Mouse (Mus musculus) embryonic facial prominence, embryonic 12.5 days (tissue): ENCODE data around the gene Samm50. TPM values are rescaled to one million over a fixed set of nuclear protein-coding genes. Genes with fewer than 3 reads are reported as not detected.
"Not testable (repeated sequence)": the region's sequence is repeated elsewhere in the genome, so short reads cannot be mapped to it uniquely, and the experiment has no call there.

Experiments
- ATAC-seq: fragments of 200-750 bp; cut with Nextera tagmentation; 2 replicates; pipeline ENCODE4 v1.8.0; 2017; ENCODE audit not compliant: insufficient number of reproducible peaks, insufficient read depth, low FRiP score, low TSS enrichment
- H3K27ac ChIP-seq: fragments of 300-500 bp; sonication (generic); 2 replicates; pipeline ENCODE4 v1.5.1; 2016; ENCODE audit warnings: mild to moderate bottlenecking
- H3K27me3 ChIP-seq: fragments of 300-500 bp; sonication (generic); 2 replicates; pipeline ENCODE4 v1.6.1; 2016; ENCODE audit warnings: mild to moderate bottlenecking, moderate library complexity
- H3K36me3 ChIP-seq: fragments of 300-500 bp; sonication (generic); 2 replicates; pipeline ENCODE4 v1.6.1; 2016; ENCODE audit warnings: mild to moderate bottlenecking
- H3K4me1 ChIP-seq: fragments of 300-500 bp; sonication (generic); 2 replicates; pipeline ENCODE4 v1.6.1; 2016
- H3K4me2 ChIP-seq: fragments of 300-500 bp; sonication (generic); replicated peaks from 2 replicates; pipeline ENCODE4 v1.6.1; 2016; ENCODE audit warnings: mild to moderate bottlenecking, moderate library complexity
- H3K4me3 ChIP-seq: fragments of 300-500 bp; sonication (generic); 2 replicates; pipeline ENCODE4 v1.5.1; 2016; ENCODE audit warnings: mild to moderate bottlenecking
- H3K9ac ChIP-seq: fragments of 300-500 bp; sonication (generic); 2 replicates; pipeline ENCODE4 v1.6.1; 2016; ENCODE audit warnings: mild to moderate bottlenecking, moderate library complexity
- H3K9me3 ChIP-seq: fragments of 300-500 bp; sonication (generic); 2 replicates; pipeline ENCODE4 v1.6.1; 2016; ENCODE audit warnings: mild to moderate bottlenecking, moderate library complexity
- WGBS: fragments of 180-500 bp; shearing (Covaris S2); methylation state at CpG from one replicate; pipeline ENCODE4 v1.1.7; 2016; 5-methylcytosine and 5-hydroxymethylcytosine counted together
- polyA plus RNA-seq: library from polyadenylated mRNA; unstranded; fragments of >200 nt; fragmentation: Nextera tagmentation; extraction: Ambion mirVana; gene quantifications from 2 replicates; pipeline ENCODE4 v1.2.1, GENCODE M21; 2016

Samm50 gene
- 108 and 116 TPM in 2 replicates for polyA plus RNA-seq

- Histone ChIP-seq H3K4me1 (peaks cover 14% of the 10 kb centered on the region; the same call in 1 of the 2 replicates), H3K36me3 (peaks cover 22% of the 10 kb centered on the region), H3K27ac (peak within 1 kb of the TSS; percentile 87), H3K27me3 (no peaks in the 10 kb centered on the region), H3K9me3 (no peaks in the 10 kb centered on the region), H3K4me2 (peak within 1 kb of the TSS; percentile 78), H3K4me3 (peak within 1 kb of the TSS; percentile 68), H3K9ac (peak within 1 kb of the TSS; percentile 69)
- peak; percentile 97 for ATAC-seq
- 4% methylated on average over 48 of the region's 48 CpGs for WGBS
Measured at GRCm38 (mm10) chr15:84192058-84192791, at the start of gene Samm50. TSS of gene Samm50 (plus strand) at chr15:84192241.

GRCm38 (mm10) chr15:84156158-84156557 lies 35.9 kb upstream of the Samm50 start:
- Histone ChIP-seq H3K27ac (no peak overlapping the region), H3K9me3 (no peaks in the 10 kb centered on the region), H3K9ac (no peak overlapping the region), H3K4me2 (no peak overlapping the region), H3K27me3 (no peaks in the 10 kb centered on the region), H3K4me1 (no peaks in the 10 kb centered on the region), H3K4me3 (no peak overlapping the region), H3K36me3 (no peaks in the 10 kb centered on the region)
- no peak for ATAC-seq
- 92% methylated on average over 2 of the region's 2 CpGs for WGBS

- H3K9ac ChIP-seq, H3K4me3 ChIP-seq, ATAC-seq, H3K9me3 ChIP-seq, H3K36me3 ChIP-seq, H3K27ac ChIP-seq, H3K4me1 ChIP-seq, H3K27me3 ChIP-seq, H3K4me2 ChIP-seq: not testable (repeated sequence)
- WGBS: 80% methylated on average over 6 of the region's 6 CpGs
Measured at GRCm38 (mm10) chr15:84157530-84157929, 34.5 kb upstream of the Samm50 start.

GRCm38 (mm10) chr15:84161871-84162270 lies 30.2 kb upstream of the Samm50 start:
- H3K27me3 ChIP-seq: no peaks in the 10 kb centered on the region
- no peak overlapping the region for H3K4me3 ChIP-seq
- no peaks in the 10 kb centered on the region for H3K9me3 ChIP-seq
- ATAC-seq: no peak
- H3K4me1 ChIP-seq: peaks cover 1% of the 10 kb centered on the region; the same call in 1 of the 2 replicates
- no peak overlapping the region for H3K4me2 ChIP-seq
- no peak overlapping the region for H3K27ac ChIP-seq
- 78% methylated on average over 6 of the region's 6 CpGs for WGBS
- H3K9ac ChIP-seq: no peak overlapping the region
- no peaks in the 10 kb centered on the region for H3K36me3 ChIP-seq

GRCm38 (mm10) chr15:84166818-84167217 lies 25.2 kb upstream of the Samm50 start:
- peaks cover 20% of the 10 kb centered on the region; the same call in 1 of the 2 replicates for H3K27me3 ChIP-seq

GRCm38 (mm10) chr15:84167600-84167999 lies 24.4 kb upstream of the Samm50 start, which contains the start of gene Pnpla3:
TSS of gene Pnpla3 (plus strand) at chr15:84167837.
- Histone ChIP-seq H3K4me3 (peak within 1 kb of the TSS; percentile 59), H3K9ac (peak within 1 kb of the TSS; percentile 60), H3K27ac (no peak within 1 kb of the TSS), H3K4me2 (peak within 1 kb of the TSS; percentile 99), H3K36me3 (no peaks in the 10 kb centered on the region), H3K9me3 (no peaks in the 10 kb centered on the region), H3K27me3 (peaks cover 20% of the 10 kb centered on the region; the same call in 1 of the 2 replicates), H3K4me1 (peaks cover 22% of the 10 kb centered on the region)
- peak; percentile 95 for ATAC-seq
- WGBS: under 1% methylated on average over 28 of the region's 28 CpGs

More at GRCm38 (mm10) chr15:84166818-84167217, 25.2 kb upstream of the Samm50 start:
- Histone ChIP-seq H3K4me3 (no peak overlapping the region), H3K36me3 (no peaks in the 10 kb centered on the region), H3K4me1 (peaks cover 22% of the 10 kb centered on the region), H3K9me3 (no peaks in the 10 kb centered on the region), H3K4me2 (0 out of 2 replicates have a peak overlapping the region, but pooled peaks have one; percentile 99), H3K27ac (no peak overlapping the region), H3K9ac (no peak overlapping the region)
- ATAC-seq: no peak
- 75% methylated on average over 6 of the region's 6 CpGs for WGBS

DNA sequence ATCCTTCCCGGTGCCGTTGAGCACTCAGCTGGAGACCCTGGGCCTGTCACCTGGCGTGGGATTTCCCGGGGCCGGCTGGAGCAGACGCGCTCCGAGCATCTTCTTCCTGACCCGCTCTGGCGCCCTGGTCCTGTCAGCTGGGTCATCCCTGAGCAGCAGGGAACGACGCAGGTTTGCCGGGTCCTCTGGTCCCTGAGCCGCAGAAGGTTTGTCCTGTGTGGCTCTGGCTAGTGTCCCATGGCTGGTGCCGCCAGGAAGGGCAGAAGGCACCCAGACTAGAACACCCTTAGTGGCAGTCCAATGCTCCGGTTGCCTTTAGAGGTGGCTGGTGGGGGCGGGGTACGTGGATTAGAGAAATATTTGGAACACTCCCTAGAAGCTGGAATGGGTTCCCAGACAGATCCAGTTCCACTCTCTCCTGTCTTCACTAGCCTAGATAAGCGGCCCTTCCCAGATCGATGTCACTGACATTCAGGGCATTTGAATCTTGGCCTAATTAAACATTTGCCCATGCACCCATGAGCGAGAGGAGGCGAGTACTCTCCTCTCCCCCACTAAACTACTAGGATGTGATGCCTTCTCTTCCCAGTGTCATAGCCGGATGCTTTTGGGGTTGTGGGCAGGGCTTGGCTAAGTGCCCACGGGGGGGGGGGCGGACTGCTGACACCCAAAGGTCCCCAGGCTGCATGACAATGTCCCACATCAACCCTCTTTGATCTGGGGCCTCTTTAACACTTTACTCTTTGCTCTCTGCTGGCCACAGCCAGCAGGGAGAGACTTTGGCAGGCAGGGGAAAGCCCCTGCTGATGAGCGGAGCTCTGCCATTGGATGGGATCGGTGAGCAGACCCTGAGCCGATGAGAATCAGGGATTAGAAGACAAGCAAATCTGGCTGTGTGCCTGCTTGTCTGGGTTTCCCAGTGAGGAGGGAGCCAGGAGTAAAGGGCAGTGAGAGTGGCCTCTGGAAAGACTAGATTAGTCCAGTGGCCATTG lies 23.6 kb upstream of the Samm50 start:
- H3K27ac ChIP-seq: no peak overlapping the region
- ATAC-seq: peak; percentile 31; the same call in 1 of the 2 replicates
- H3K36me3 ChIP-seq: no peaks in the 10 kb centered on the region

DNA sequence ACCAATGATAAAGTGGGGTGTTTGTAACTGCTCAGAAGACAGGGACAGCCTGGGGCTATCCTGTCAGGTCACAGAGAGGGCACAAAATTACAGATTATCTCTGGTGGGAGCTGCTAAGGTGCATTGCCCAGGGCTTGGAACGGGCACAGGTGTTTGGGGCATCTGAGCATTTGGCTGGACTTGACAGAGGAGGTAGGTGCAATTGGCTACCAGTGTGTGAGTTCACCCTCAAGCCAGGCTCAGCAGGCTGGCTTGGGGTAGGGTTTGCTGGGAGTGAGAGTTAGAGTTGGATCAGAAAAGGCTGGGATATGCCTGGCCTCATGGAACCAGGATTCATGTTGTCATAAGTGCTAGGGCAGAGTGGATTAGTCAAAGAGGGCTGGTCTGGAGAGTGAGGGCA lies 22.5 kb upstream of the Samm50 start:
- Histone ChIP-seq H3K27me3 (peaks cover 20% of the 10 kb centered on the region; the same call in 1 of the 2 replicates), H3K9me3 (no peaks in the 10 kb centered on the region), H3K9ac (no peak overlapping the region), H3K4me2 (no peak overlapping the region), H3K4me3 (no peak overlapping the region), H3K36me3 (no peaks in the 10 kb centered on the region), H3K4me1 (peaks cover 22% of the 10 kb centered on the region), H3K27ac (no peak overlapping the region)
- WGBS: 44% methylated on average over 1 of the region's 1 CpGs
- no peak for ATAC-seq

More for the DNA sequence above, 23.6 kb upstream of the Samm50 start:
- Histone ChIP-seq H3K9ac (peak overlapping the region; percentile 60), H3K4me2 (peak overlapping the region; percentile 99), H3K4me1 (peaks cover 22% of the 10 kb centered on the region), H3K27me3 (peaks cover 20% of the 10 kb centered on the region; the same call in 1 of the 2 replicates), H3K9me3 (no peaks in the 10 kb centered on the region), H3K4me3 (peak overlapping the region; percentile 59)
- WGBS: 2% methylated on average over 28 of the region's 28 CpGs

DNA sequence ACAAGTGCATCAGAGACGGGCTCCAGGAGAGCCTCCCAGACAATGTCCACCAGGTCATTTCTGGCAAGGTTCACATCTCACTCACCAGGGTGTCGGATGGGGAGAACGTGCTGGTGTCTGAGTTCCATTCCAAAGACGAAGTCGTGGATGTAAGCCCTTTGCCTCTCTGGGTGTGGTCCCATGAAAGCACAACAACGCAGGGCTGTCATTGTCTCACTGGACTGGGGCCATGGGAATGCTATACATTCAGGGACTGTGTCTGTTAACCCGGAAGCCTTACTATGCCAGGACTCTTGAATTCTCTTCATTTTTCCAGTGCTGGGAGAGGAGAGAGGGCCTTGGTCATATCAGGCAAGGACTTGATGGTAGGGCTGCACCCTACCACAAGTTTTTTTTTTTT lies 20.9 kb upstream of the Samm50 start:
- 84% methylated on average over 7 of the region's 7 CpGs for WGBS
- no peaks in the 10 kb centered on the region for H3K36me3 ChIP-seq
- peaks cover 20% of the 10 kb centered on the region; the same call in 1 of the 2 replicates for H3K27me3 ChIP-seq
- H3K9me3 ChIP-seq: no peaks in the 10 kb centered on the region
- no peak overlapping the region for H3K4me2 ChIP-seq
- peaks cover 22% of the 10 kb centered on the region for H3K4me1 ChIP-seq
- no peak overlapping the region for H3K4me3 ChIP-seq
- H3K27ac ChIP-seq: no peak overlapping the region
- no peak for ATAC-seq
- H3K9ac ChIP-seq: no peak overlapping the region

DNA sequence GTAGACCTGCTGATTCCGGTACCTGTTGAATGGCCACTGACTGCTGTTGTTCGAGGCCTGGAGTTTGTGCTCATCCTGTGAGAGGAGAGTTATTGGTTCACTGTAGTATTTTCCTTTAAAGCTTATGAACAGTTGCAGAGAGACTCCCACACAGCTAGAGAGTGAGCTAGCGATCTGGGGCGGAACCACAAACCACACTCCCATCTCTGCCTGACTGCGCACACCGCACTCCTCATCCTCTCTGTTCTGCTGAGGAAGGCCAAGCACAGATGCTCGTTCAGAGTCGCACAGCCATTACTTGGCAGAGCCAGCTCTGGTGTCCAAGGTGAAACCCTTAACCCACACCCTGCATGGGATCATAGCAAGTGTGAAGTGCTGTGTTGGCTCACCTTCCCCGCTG lies 13.3 kb upstream of the Samm50 start:
- Histone ChIP-seq H3K27me3 (no peaks in the 10 kb centered on the region), H3K36me3 (no peaks in the 10 kb centered on the region), H3K9ac (no peak overlapping the region), H3K4me3 (no peak overlapping the region), H3K4me1 (0 out of 2 replicates have a peak, but pooled peaks cover 7% of the 10 kb centered on the region), H3K27ac (no peak overlapping the region), H3K9me3 (no peaks in the 10 kb centered on the region), H3K4me2 (no peak overlapping the region)
- no peak for ATAC-seq
- 94% methylated on average over 9 of the region's 9 CpGs for WGBS

DNA sequence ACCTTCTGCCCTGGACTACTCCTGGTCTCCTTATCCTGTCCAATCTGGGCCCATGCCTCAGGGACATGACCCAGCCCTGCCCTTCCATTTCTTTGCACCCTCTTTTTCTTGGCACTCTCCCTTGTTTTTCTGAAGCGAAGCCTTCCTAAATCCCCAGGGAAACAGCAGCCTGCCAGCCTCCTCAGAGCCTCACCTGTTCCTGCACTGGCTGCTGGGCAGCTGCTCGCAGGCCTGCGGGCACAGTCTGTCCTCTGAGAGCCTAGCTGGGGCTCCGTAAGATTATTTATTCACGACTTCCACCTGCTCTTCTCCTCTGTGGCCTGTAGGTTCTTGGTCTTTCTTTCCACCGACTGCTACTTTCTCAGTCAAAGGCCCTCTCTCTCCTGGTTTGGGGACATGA lies 10.0 kb upstream of the Samm50 start:
- no peak overlapping the region for H3K27ac ChIP-seq
- no peak for ATAC-seq
- H3K4me1 ChIP-seq: 0 out of 2 replicates have a peak, but pooled peaks cover 7% of the 10 kb centered on the region
- 45% methylated on average over 6 of the region's 6 CpGs for WGBS
- no peak overlapping the region for H3K9ac ChIP-seq
- H3K9me3 ChIP-seq: no peaks in the 10 kb centered on the region
- no peak overlapping the region for H3K4me2 ChIP-seq
- no peaks in the 10 kb centered on the region for H3K27me3 ChIP-seq
- H3K36me3 ChIP-seq: no peaks in the 10 kb centered on the region
- no peak overlapping the region for H3K4me3 ChIP-seq
